Mouse (Mus musculus) adrenal gland, adult (tissue): ENCODE results near the gene Git2.
A peak's percentile ranks its signal among the peaks of the same experiment; 100 is the strongest.

Source experiments
- DNase-seq, 2 experiments: peaks; one replicate each; pipeline ENCODE4 v3.0.0; 2022 to 2023; ENCODE audit warnings: low spot score in 1 of 2; ENCODE audit not compliant: inconsistent age in 2 of 2

The Git2 gene

DNA sequence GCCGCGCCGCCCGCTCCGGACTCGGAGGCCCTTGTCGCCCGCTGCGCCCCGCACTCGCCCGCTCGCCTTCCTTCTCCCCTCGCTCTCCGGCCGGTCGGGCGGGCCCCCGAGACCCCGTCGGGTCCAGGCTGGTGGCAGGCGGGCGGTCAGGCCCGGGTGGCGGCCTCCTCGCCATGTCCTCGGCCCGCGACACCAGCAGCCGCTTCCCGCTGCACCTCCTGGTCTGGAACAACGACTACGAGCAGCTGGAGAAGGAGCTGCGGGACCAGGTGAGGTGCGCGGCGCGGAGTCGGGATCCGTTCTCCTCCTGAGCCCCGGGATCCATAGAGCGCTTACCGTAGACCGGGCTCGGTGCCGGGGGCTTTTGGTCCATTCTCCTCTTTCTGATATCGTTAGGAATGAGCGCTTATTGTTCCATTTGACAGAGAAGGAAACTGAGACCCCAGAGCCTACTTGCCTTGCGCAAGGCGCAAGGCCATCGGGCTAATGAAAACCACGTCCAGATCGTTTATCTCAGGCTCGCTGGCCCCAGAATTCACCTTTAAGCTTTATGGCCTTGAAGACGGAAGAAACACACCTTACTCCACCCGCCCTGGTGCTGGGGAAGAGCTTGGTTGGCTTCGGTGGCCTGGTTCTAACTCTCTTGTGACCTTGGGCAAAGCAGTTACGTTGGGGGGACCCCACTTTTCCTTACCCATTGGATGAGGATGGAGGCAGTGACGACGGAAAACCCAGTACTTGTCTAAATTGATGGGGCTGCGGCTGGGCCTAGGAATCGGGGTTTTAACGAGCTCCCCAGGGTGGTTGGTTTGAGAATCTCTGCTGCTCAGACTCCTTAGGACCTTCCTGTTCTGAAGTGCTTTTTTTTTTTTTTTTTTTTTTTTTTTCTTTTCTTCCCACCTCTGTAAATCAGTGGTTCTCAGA lies at the start of gene Git2:
Git2 (minus strand) TSS at position 462 of the 924 bp plus-strand sequence.
- peak in 1 of 2 experiments; percentile 81 for DNase-seq

DNA sequence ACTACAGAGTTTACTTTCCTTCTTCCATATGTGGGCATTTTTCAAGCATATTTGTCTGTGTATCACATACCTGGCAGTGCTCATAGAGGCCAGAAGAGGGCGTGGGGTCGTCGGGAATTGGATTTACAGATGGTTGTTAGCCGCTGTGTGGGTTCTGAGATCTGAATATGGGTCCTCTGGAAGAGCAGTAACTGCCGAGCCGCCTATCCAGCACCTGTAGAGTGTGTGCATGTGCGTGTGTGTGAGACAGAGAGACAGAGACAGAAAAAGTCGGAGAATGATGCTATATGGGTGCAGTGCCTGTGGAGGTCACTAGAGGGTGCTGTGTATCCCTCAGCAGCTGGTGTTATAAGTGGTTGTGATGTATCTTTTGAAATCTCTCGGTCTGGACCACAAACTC lies 48.9 kb upstream of the Git2 start:
- DNase-seq: peak; percentile 44 to 86

- DNase-seq: peak; percentile 71 to 88
Measured at GRCm38 (mm10) chr5:114822796-114823688, 47.7 kb upstream of the Git2 start, which contains the start of gene 1500011B03Rik. Gene 1500011B03Rik (minus strand): TSS chr5:114823468.

GRCm38 (mm10) chr5:114818124-114818523 lies 42.8 kb upstream of the Git2 start:
- no peak for DNase-seq

GRCm38 (mm10) chr5:114816599-114816998 lies 41.3 kb upstream of the Git2 start:
- DNase-seq: no peak

- DNase-seq: peak; percentile 89 to 94
Measured at GRCm38 (mm10) chr5:114813525-114814181, 38.3 kb upstream of the Git2 start.

GRCm38 (mm10) chr5:114809826-114810225 lies 34.5 kb upstream of the Git2 start:
- no peak for DNase-seq

- peak; percentile 67 to 86 for DNase-seq
Measured at GRCm38 (mm10) chr5:114809181-114809756, 34.0 kb upstream of the Git2 start.

- DNase-seq: no peak
Measured at GRCm38 (mm10) chr5:114808385-114808784, 33.1 kb upstream of the Git2 start.

DNA sequence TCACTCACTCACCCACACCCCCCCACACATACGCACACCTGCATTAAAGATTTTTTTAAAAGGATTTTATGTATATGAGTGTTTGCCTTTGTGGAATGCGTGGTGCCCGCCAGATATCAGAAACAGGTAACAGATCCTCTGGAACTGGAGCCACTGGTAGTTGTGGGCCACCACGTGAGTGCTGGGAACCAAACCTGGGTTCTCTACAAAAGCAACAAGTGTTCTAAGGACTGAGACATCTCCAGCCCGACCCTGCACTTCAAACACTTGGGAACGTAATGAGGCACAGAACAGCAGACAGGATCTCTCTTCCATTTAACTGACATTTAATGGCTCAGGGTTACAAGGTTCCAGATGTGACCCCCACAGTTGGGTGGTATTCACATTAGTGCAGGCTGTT lies 32.6 kb upstream of the Git2 start:
- no peak for DNase-seq

DNA sequence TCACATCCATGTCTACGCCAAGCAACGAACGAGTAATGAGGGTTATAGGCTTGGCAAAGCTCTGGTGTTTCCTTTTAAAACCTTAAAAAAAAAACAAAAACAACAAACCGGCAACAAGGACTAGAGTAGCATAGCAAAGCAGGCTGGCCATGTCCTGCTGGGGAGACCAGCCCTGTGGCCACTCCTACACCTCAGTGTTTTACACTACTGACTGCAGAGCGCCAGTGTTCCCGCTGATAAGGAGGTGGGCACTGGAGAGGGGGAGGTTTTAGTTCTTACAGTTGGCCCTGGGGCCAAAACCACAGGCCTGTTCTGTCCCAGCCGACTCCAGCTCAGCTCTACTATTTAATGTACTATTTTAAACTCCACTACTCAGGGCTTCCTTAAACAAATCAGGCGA lies 32.2 kb upstream of the Git2 start:
- DNase-seq: no peak

GRCm38 (mm10) chr5:114807063-114807462 lies 31.7 kb upstream of the Git2 start:
- DNase-seq: no peak

DNA sequence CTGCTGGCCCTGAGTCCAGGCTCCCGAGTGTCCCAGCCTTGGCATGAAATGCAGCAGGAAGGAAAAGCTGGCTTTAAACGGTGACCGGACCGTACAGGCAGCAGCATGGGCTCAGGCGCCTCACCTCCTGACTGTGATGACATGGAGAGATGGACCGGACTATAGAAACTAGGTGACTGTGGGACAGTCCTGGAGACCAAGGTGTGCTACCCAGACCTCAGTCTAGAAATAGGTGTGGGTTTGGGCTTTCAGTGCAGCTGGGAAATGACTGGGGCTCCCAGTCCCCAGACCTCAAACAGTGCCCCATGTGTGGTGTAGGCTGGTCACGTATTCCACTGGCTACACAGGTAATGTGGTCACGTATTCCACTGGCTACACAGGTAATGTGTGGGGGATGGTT lies 31.3 kb upstream of the Git2 start:
- no peak for DNase-seq

- no peak for DNase-seq
Measured at GRCm38 (mm10) chr5:114805436-114806350, 30.4 kb upstream of the Git2 start.

DNA sequence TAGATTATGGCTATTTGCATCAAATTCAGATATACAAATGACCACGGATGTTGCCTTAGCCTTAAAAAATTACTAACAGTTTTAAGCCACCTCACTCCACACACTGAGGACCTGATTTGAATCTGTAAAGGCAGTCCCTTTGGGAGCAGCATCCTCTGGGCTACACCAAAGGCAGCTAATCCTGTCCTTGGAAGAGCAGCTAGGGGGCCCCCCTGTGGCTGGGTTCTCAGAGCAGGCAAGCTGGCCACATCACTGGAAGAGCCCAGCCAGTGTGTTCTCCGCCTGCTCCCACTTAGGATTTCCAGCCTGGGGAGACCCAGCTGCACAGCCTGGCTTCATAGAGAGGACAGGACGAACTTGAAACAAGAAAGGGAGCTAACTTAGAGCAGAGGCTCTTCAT lies 29.6 kb upstream of the Git2 start:
- DNase-seq: peak; percentile 72 to 80

DNA sequence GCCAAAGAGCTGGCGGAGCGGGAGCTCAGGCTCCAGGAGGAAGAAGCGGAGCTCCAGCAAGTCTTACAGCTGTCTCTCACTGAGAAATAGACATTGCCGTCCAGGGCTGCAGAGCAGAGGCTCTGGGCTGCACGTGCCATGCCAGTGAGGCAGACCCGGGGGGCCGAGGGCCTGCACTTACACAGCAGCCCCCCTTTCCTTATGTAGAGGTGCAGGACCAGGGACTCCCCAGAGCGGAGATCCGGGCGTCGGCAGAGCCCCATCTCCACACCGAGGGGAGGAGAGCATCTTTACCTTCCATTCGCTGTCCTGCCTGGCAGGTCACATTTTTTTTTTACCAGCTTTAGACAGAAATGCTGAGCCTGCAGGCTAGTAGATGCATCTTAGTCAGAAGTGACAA lies 29.0 kb upstream of the Git2 start:
- no peak for DNase-seq

- no peak for DNase-seq
Measured at GRCm38 (mm10) chr5:114803231-114803630, 27.9 kb upstream of the Git2 start.

- DNase-seq: no peak
Measured at GRCm38 (mm10) chr5:114801841-114802240, 26.5 kb upstream of the Git2 start.

GRCm38 (mm10) chr5:114801049-114801448 lies 25.7 kb upstream of the Git2 start:
- peak in 1 of 2 experiments; percentile 55 for DNase-seq

- DNase-seq: no peak
Measured at GRCm38 (mm10) chr5:114799848-114800247, 24.5 kb upstream of the Git2 start.
